Mouse (Mus musculus): ENCODE data around the gene Macf1. TPM values are rescaled to one million over a fixed set of nuclear protein-coding genes. Genes with fewer than 3 reads are reported as not detected.
"Not testable (repeated sequence)": the region's sequence is repeated elsewhere in the genome, so short reads cannot be mapped to it uniquely, and the experiment has no call there.

Macf1 gene
- polyA plus RNA-seq, 1 experiment from 2014 or later: 71.0 TPM

DNA sequence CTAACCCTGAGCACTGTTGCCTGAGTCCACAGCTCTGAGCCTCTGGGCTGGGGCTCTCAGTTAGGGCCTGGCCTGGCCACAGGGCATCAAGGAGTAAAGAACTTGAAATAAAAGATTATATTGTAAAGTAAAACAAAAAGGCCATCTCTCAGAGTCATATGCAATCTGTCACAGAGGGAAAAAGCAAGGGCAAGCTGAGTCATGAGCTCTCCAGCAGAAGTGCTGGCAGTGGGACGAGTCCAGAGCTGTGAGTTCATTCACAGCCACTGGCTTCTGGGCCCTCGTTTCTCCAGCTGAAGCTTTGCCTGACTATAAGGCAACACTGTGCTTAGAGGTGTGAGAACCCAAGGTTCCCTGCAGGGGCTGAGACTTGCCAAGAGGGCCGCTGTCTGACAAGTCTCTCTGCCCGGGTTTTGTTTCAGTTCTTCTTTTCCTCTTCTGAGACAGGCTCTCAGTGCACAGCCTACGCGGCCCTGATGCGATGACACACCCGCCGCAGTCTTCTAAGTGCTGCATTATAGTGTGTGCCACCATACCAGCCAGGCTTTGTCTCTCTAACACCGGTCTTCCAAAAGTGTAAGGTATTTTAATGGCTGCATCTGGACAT lies 330.8 kb downstream of the Macf1 start:
- Histone ChIP-seq H3K27ac (replicated peaks; ENCODE audit: low read depth, low read length) (no peak overlapping the region), H3K4me2 (ENCODE audit: low read depth, severe bottlenecking) (no peak overlapping the region), H3K9me3 (ENCODE audit: control insufficient read depth, low read length) (no peaks in the 10 kb centered on the region), H3K4me1 (ENCODE audit: control insufficient read depth, insufficient read depth, low read length) (no peaks in the 10 kb centered on the region), H3K36me3 (ENCODE audit: control insufficient read depth, insufficient read depth, low read length) (peaks cover 25% of the 10 kb centered on the region), H3K4me3 (ENCODE audit: low read depth, low read length) (no peak overlapping the region), H3K9ac (ENCODE audit: low read length) (no peak overlapping the region), H3K27me3 (ENCODE audit: control insufficient read depth, insufficient read depth, low read length) (no peaks in the 10 kb centered on the region)
- ATAC-seq (ENCODE audit: insufficient number of reproducible peaks, low FRiP score, low TSS enrichment, low read depth): no peak
- no peak for DNase-seq (ENCODE audit: low spot score)
- 85% methylated on average over 10 of the region's 10 CpGs for WGBS

GRCm38 (mm10) chr4:123343471-123343789 lies 340.7 kb downstream of the Macf1 start:
- Histone ChIP-seq H3K4me2 (ENCODE audit: low read depth, severe bottlenecking) (peak overlapping the region; percentile 76; the same call in 1 of the 2 replicates), H3K27me3 (ENCODE audit: control insufficient read depth, insufficient read depth, low read length) (peaks cover 39% of the 10 kb centered on the region), H3K9me3 (ENCODE audit: control insufficient read depth, low read length) (no peaks in the 10 kb centered on the region), H3K9ac (ENCODE audit: low read length) (no peak overlapping the region), H3K4me1 (ENCODE audit: control insufficient read depth, insufficient read depth, low read length) (peaks cover 4% of the 10 kb centered on the region; the same call in 1 of the 2 replicates), H3K27ac (replicated peaks; ENCODE audit: low read depth, low read length) (no peak overlapping the region), H3K36me3 (ENCODE audit: control insufficient read depth, insufficient read depth, low read length) (no peaks in the 10 kb centered on the region; the same call in 1 of the 2 replicates), H3K4me3 (ENCODE audit: low read depth, low read length) (peak overlapping the region; percentile 41)
- DNase-seq (ENCODE audit: low spot score): peak; percentile 34
- ATAC-seq (ENCODE audit: insufficient number of reproducible peaks, low FRiP score, low TSS enrichment, low read depth): no peak
- 7% methylated on average over 6 of the region's 6 CpGs for WGBS

- Histone ChIP-seq H3K27me3 (ENCODE audit: control insufficient read depth, insufficient read depth, low read length) (peaks cover 39% of the 10 kb centered on the region), H3K4me3 (ENCODE audit: low read depth, low read length) (peak within 1 kb of the TSS; percentile 41), H3K4me1 (ENCODE audit: control insufficient read depth, insufficient read depth, low read length) (peaks cover 4% of the 10 kb centered on the region; the same call in 1 of the 2 replicates), H3K4me2 (ENCODE audit: low read depth, severe bottlenecking) (peak within 1 kb of the TSS; percentile 76), H3K9ac (ENCODE audit: low read length) (no peak within 1 kb of the TSS; the same call in 1 of the 2 replicates), H3K36me3 (ENCODE audit: control insufficient read depth, insufficient read depth, low read length) (no peaks in the 10 kb centered on the region; the same call in 1 of the 2 replicates), H3K27ac (replicated peaks; ENCODE audit: low read depth, low read length) (no peak within 1 kb of the TSS), H3K9me3 (ENCODE audit: control insufficient read depth, low read length) (no peaks in the 10 kb centered on the region)
- WGBS: under 1% methylated on average over 57 of the region's 65 CpGs
- ATAC-seq (ENCODE audit: insufficient number of reproducible peaks, low FRiP score, low TSS enrichment, low read depth) (peak; percentile 90), DNase-seq (ENCODE audit: low spot score) (peak; percentile 85)
Measured at GRCm38 (mm10) chr4:123342642-123343470, 341.3 kb downstream of the Macf1 start, which contains the start of gene Bmp8a. Gene Bmp8a, minus strand, starts transcription at chr4:123343252.

DNA sequence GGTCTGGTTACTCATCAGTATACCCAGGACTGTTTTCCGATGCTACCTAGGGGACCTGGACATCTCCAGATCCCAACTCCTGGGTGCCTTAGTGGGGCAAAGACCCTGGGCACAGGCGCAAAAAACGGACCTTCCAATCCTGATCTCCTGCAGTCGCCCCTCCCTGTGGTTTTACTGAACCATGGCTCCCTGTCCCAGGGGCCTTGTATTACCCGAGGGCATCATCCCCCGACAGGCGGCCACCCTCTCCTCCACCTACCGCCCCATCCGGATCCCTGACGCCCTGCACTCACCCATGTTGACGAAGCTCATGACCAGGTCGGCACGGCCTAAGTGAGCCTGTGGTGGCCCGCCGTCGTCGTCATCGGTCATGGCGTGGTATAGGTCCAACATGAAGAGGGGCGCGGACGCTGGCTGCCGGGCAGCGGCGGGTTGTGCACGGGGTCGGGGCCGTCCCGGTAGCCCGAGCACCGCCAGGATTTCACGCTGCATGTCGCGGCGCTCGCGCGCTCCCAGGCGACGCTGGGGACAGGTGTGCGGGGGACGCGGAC lies 342.0 kb downstream of the Macf1 start:
- DNase-seq (ENCODE audit: low spot score) (peak; percentile 38), ATAC-seq (ENCODE audit: insufficient number of reproducible peaks, low FRiP score, low TSS enrichment, low read depth) (peak; percentile 33)
- H3K27ac ChIP-seq (replicated peaks; ENCODE audit: low read depth, low read length): no peak overlapping the region
- no peaks in the 10 kb centered on the region for H3K9me3 ChIP-seq (ENCODE audit: control insufficient read depth, low read length)
- peak overlapping the region; percentile 41 for H3K4me3 ChIP-seq (ENCODE audit: low read depth, low read length)
- WGBS: 3% methylated on average over 43 of the region's 43 CpGs
- H3K27me3 ChIP-seq (ENCODE audit: control insufficient read depth, insufficient read depth, low read length): peaks cover 39% of the 10 kb centered on the region
- H3K36me3 ChIP-seq (ENCODE audit: control insufficient read depth, insufficient read depth, low read length): no peaks in the 10 kb centered on the region
- H3K4me1 ChIP-seq (ENCODE audit: control insufficient read depth, insufficient read depth, low read length): peaks cover 4% of the 10 kb centered on the region; the same call in 1 of the 2 replicates
- H3K9ac ChIP-seq (ENCODE audit: low read length): no peak overlapping the region
- peak overlapping the region; percentile 76 for H3K4me2 ChIP-seq (ENCODE audit: low read depth, severe bottlenecking)

DNA sequence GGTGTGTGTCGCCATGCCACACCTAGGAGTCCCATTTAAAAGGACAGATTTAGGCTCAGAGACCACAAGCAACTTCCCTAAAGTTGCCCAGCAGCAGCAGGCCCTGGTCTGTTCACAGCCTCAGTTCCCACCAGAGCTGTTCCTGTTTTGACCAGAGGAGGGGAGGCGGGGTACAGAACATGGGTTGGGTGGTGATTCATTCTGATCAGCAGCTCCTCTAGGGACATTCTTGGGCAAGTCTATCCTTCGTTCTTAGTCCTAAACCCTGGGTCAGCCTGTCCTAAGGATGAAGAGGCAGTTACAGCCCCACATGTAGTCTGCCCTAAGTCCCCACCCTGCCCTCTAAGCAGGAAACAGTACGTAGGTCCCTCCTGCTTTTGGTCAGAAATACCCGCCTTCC lies 343.9 kb downstream of the Macf1 start:
- no peak overlapping the region for H3K4me2 ChIP-seq (ENCODE audit: low read depth, severe bottlenecking)
- H3K27ac ChIP-seq (replicated peaks; ENCODE audit: low read depth, low read length): no peak overlapping the region
- no peaks in the 10 kb centered on the region for H3K9me3 ChIP-seq (ENCODE audit: control insufficient read depth, low read length)
- H3K36me3 ChIP-seq (ENCODE audit: control insufficient read depth, insufficient read depth, low read length): no peaks in the 10 kb centered on the region
- H3K9ac ChIP-seq (ENCODE audit: low read length): no peak overlapping the region
- H3K4me3 ChIP-seq (ENCODE audit: low read depth, low read length): no peak overlapping the region
- H3K4me1 ChIP-seq (ENCODE audit: control insufficient read depth, insufficient read depth, low read length): peaks cover 4% of the 10 kb centered on the region; the same call in 1 of the 2 replicates
- peaks cover 39% of the 10 kb centered on the region for H3K27me3 ChIP-seq (ENCODE audit: control insufficient read depth, insufficient read depth, low read length)
- 72% methylated on average over 5 of the region's 5 CpGs for WGBS
- ATAC-seq (ENCODE audit: insufficient number of reproducible peaks, low FRiP score, low TSS enrichment, low read depth) (no peak), DNase-seq (ENCODE audit: low spot score) (no peak)

GRCm38 (mm10) chr4:123337693-123338092 lies 346.5 kb downstream of the Macf1 start:
- 81% methylated on average over 4 of the region's 4 CpGs for WGBS

GRCm38 (mm10) chr4:123335796-123336585 lies 348.2 kb downstream of the Macf1 start:
- H3K9ac ChIP-seq (ENCODE audit: low read length): no peak overlapping the region
- H3K4me1 ChIP-seq (ENCODE audit: control insufficient read depth, insufficient read depth, low read length): no peaks in the 10 kb centered on the region
- no peak overlapping the region for H3K4me3 ChIP-seq (ENCODE audit: low read depth, low read length)
- peaks cover 9% of the 10 kb centered on the region for H3K27me3 ChIP-seq (ENCODE audit: control insufficient read depth, insufficient read depth, low read length)
- H3K9me3 ChIP-seq (ENCODE audit: control insufficient read depth, low read length): no peaks in the 10 kb centered on the region
- no peak for ATAC-seq (ENCODE audit: insufficient number of reproducible peaks, low FRiP score, low TSS enrichment, low read depth)
- no peak overlapping the region for H3K4me2 ChIP-seq (ENCODE audit: low read depth, severe bottlenecking)
- no peak overlapping the region for H3K27ac ChIP-seq (replicated peaks; ENCODE audit: low read depth, low read length)
- WGBS: 66% methylated on average over 14 of the region's 14 CpGs
- no peak for DNase-seq (ENCODE audit: low spot score)
- no peaks in the 10 kb centered on the region for H3K36me3 ChIP-seq (ENCODE audit: control insufficient read depth, insufficient read depth, low read length)

More at GRCm38 (mm10) chr4:123337693-123338092, 346.5 kb downstream of the Macf1 start:
- no peak overlapping the region for H3K4me3 ChIP-seq (ENCODE audit: low read depth, low read length)
- no peaks in the 10 kb centered on the region for H3K9me3 ChIP-seq (ENCODE audit: control insufficient read depth, low read length)
- H3K36me3 ChIP-seq (ENCODE audit: control insufficient read depth, insufficient read depth, low read length): no peaks in the 10 kb centered on the region
- ATAC-seq (ENCODE audit: insufficient number of reproducible peaks, low FRiP score, low TSS enrichment, low read depth): no peak
- H3K27ac ChIP-seq (replicated peaks; ENCODE audit: low read depth, low read length): no peak overlapping the region
- peaks cover 4% of the 10 kb centered on the region; the same call in 1 of the 2 replicates for H3K4me1 ChIP-seq (ENCODE audit: control insufficient read depth, insufficient read depth, low read length)
- no peak for DNase-seq (ENCODE audit: low spot score)
- H3K9ac ChIP-seq (ENCODE audit: low read length): no peak overlapping the region
- H3K27me3 ChIP-seq (ENCODE audit: control insufficient read depth, insufficient read depth, low read length): peaks cover 26% of the 10 kb centered on the region
- H3K4me2 ChIP-seq (ENCODE audit: low read depth, severe bottlenecking): no peak overlapping the region

DNA sequence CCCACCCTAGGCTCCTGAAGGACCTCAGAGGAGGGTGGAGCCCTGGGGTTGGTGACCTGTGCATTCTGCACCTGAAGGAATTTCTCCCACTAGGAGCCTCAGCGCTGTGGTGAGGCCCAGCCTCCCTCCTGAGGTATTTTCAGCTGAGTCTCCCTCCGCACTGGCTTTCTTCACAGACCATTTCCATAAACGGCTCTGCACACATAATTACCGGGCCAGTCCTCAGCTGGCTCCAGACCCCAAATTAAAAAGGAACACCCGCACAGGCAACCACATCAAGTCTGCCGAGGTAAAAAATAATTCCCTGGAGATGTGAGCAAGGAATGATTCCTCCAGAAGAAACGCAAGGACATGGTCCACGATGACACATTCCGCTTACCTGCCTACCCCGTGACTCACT lies 348.9 kb downstream of the Macf1 start:
- H3K9me3 ChIP-seq (ENCODE audit: control insufficient read depth, low read length); DNase-seq (ENCODE audit: low spot score); H3K27me3 ChIP-seq (ENCODE audit: control insufficient read depth, insufficient read depth, low read length); H3K9ac ChIP-seq (ENCODE audit: low read length); H3K4me3 ChIP-seq (ENCODE audit: low read depth, low read length); H3K36me3 ChIP-seq (ENCODE audit: control insufficient read depth, insufficient read depth, low read length); H3K27ac ChIP-seq (replicated peaks; ENCODE audit: low read depth, low read length); H3K4me1 ChIP-seq (ENCODE audit: control insufficient read depth, insufficient read depth, low read length); ATAC-seq (ENCODE audit: insufficient number of reproducible peaks, low FRiP score, low TSS enrichment, low read depth); H3K4me2 ChIP-seq (ENCODE audit: low read depth, severe bottlenecking): not testable (repeated sequence)
- 64% methylated on average over 10 of the region's 10 CpGs for WGBS
